Mouse (Mus musculus): ENCODE measurements around the gene Pnliprp2. TPM values are rescaled to one million over a fixed set of nuclear protein-coding genes. Genes with fewer than 3 reads are reported as not detected.

Pnliprp2 gene
- polyA plus RNA-seq, 1 experiment from 2014 or later: 2.0 TPM

DNA sequence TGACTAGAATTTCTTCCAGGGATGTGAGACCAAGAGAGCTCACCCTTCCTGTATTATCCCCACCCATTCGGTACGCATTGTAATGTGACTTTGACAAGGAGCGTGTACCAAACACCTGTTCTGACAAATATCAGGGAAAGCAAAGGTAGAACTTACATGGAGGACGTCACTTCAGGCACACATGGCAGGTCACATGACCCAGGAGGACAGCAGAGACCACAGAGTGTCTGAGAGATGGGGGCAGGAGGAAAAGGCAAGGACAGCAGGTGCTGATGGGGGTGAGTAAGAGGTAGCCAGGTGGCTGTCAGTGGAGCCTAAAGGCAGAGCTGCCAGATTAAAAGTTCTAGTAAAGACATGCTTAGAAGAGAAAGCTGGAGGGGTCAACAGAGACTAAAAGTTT is 16.8 kb upstream of the Pnliprp2 start:
- no peak overlapping the region for H3K9ac ChIP-seq (ENCODE audit: low read depth, low read length)
- H3K36me3 ChIP-seq (ENCODE audit: control insufficient read depth, insufficient read depth): no peaks in the 10 kb centered on the region
- H3K9me3 ChIP-seq (replicated peaks; ENCODE audit: control insufficient read depth, low read length): no peaks in the 10 kb centered on the region
- no peak for ATAC-seq (ENCODE audit: low read depth)
- H3K27me3 ChIP-seq (ENCODE audit: control insufficient read depth, insufficient read depth, low read depth, low read length): no peaks in the 10 kb centered on the region
- 63% methylated on average over 4 of the region's 4 CpGs for WGBS (ENCODE audit: insufficient replicate concordance)
- H3K27ac ChIP-seq (ENCODE audit: low read length): no peak overlapping the region
- H3K4me2 ChIP-seq (ENCODE audit: low read depth, low read length): no peak overlapping the region
- no peaks in the 10 kb centered on the region for H3K4me1 ChIP-seq (ENCODE audit: control insufficient read depth, low read depth, low read length)
- no peak overlapping the region for H3K4me3 ChIP-seq (ENCODE audit: low read depth, low read length)

DNA sequence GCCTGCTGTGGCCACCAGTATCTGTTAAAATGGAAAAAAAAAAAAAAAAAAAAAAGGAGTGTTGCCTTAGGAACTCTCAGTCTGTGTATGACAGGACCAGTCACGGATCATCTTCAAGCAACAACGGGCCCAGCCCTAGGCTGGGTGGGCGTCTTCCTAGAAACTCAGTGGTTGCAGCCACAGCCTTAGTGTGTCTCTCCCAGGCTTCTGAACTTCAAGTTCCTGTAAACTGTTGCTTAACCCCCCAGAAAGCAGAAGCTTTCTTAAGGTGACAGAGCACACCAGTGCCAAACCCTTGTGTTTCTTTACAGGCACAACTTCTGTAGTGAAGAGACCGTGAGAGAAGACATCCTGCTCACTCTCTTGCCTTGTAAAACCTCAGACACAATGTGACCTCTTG is 15.8 kb upstream of the Pnliprp2 start:
- ATAC-seq (ENCODE audit: low read depth): no peak
- no peak overlapping the region for H3K27ac ChIP-seq (ENCODE audit: low read length)
- WGBS (ENCODE audit: insufficient replicate concordance): 22% methylated on average over 4 of the region's 4 CpGs
- H3K4me2 ChIP-seq (ENCODE audit: low read depth, low read length): no peak overlapping the region
- H3K9ac ChIP-seq (ENCODE audit: low read depth, low read length): no peak overlapping the region
- H3K4me1 ChIP-seq (ENCODE audit: control insufficient read depth, low read depth, low read length): no peaks in the 10 kb centered on the region
- no peaks in the 10 kb centered on the region for H3K27me3 ChIP-seq (ENCODE audit: control insufficient read depth, insufficient read depth, low read depth, low read length)
- H3K9me3 ChIP-seq (replicated peaks; ENCODE audit: control insufficient read depth, low read length): no peaks in the 10 kb centered on the region
- no peak overlapping the region for H3K4me3 ChIP-seq (ENCODE audit: low read depth, low read length)
- no peaks in the 10 kb centered on the region for H3K36me3 ChIP-seq (ENCODE audit: control insufficient read depth, insufficient read depth)

DNA sequence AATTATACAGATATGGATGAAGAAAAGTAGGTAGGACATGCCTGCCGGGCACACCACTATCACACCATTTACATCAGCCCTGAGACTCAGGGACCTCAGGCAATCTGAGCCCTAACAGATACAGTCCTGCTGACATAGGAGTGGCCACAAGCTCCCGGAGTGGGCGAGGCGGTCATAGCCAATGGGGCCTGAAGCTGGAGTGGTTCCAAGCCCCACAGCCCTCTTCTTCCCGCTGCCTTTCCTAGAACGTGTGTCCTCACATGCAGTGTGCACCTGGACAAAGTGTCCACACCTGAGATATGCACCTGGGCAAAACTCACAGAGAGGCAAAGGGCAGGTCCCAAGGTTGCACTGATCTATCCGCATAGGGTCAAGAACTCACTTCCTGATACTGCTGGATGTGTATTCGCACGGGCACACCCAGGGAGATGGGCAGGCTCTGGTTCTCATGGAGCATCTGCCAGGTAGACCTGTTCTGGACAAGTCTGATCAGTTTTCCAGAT is 12.0 kb upstream of the Pnliprp2 start:
- WGBS (ENCODE audit: insufficient replicate concordance): 67% methylated on average over 9 of the region's 9 CpGs
- H3K4me3 ChIP-seq (ENCODE audit: low read depth, low read length): no peak overlapping the region
- no peak for ATAC-seq (ENCODE audit: low read depth)
- H3K27ac ChIP-seq (ENCODE audit: low read length): no peak overlapping the region
- no peaks in the 10 kb centered on the region for H3K36me3 ChIP-seq (ENCODE audit: control insufficient read depth, insufficient read depth)
- no peak overlapping the region for H3K4me2 ChIP-seq (ENCODE audit: low read depth, low read length)
- no peaks in the 10 kb centered on the region for H3K27me3 ChIP-seq (ENCODE audit: control insufficient read depth, insufficient read depth, low read depth, low read length)
- H3K9ac ChIP-seq (ENCODE audit: low read depth, low read length): no peak overlapping the region
- H3K9me3 ChIP-seq (replicated peaks; ENCODE audit: control insufficient read depth, low read length): no peaks in the 10 kb centered on the region
- no peaks in the 10 kb centered on the region for H3K4me1 ChIP-seq (ENCODE audit: control insufficient read depth, low read depth, low read length)

DNA sequence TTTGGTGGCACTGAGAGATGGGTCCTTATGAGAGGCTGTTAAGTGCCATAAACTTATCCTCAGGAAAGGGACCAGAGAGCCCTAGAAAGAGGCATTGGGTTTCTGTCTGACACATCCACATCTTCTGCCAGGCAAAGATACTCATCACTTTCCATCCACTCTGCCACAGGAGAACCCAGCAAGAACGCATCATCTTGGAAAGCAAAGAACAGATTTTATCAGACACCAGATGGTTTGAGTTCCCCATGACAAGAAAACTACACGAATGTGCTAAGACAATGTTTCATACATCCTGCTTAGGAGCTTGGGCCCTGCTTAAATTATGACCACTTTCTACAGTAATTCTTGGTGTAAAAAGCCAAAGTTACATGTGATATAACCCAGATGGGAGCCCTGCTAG is 8.7 kb upstream of the Pnliprp2 start:
- no peak overlapping the region for H3K27ac ChIP-seq (ENCODE audit: low read length)
- H3K4me2 ChIP-seq (ENCODE audit: low read depth, low read length): no peak overlapping the region
- no peak overlapping the region for H3K9ac ChIP-seq (ENCODE audit: low read depth, low read length)
- no peaks in the 10 kb centered on the region for H3K4me1 ChIP-seq (ENCODE audit: control insufficient read depth, low read depth, low read length)
- WGBS (ENCODE audit: insufficient replicate concordance): 49% methylated on average over 2 of the region's 2 CpGs
- H3K4me3 ChIP-seq (ENCODE audit: low read depth, low read length): no peak overlapping the region
- no peaks in the 10 kb centered on the region for H3K9me3 ChIP-seq (replicated peaks; ENCODE audit: control insufficient read depth, low read length)
- H3K36me3 ChIP-seq (ENCODE audit: control insufficient read depth, insufficient read depth): no peaks in the 10 kb centered on the region
- ATAC-seq (ENCODE audit: low read depth): no peak
- no peaks in the 10 kb centered on the region for H3K27me3 ChIP-seq (ENCODE audit: control insufficient read depth, insufficient read depth, low read depth, low read length)

DNA sequence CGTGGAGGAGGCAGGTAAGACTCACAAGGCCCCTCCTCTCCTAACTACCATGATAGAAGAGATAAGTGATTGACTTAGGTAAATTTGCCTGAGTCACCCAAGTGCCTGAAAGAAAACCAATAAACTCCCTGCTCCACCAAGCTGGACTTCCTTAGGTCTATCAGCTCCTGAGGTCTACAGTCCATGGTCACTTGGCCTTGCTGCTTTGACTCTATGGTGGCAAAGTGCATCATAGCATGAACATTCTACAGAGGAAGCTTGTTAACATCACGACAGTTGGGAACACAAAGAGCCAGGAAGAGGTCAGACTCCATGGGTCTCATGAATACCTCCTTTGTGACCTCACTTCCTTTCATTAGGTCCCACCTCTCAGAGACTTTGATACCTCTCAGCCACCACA is 8.0 kb upstream of the Pnliprp2 start:
- no peak for ATAC-seq (ENCODE audit: low read depth)
- H3K27me3 ChIP-seq (ENCODE audit: control insufficient read depth, insufficient read depth, low read depth, low read length): no peaks in the 10 kb centered on the region
- no peaks in the 10 kb centered on the region for H3K4me1 ChIP-seq (ENCODE audit: control insufficient read depth, low read depth, low read length)
- H3K36me3 ChIP-seq (ENCODE audit: control insufficient read depth, insufficient read depth): no peaks in the 10 kb centered on the region
- no peak overlapping the region for H3K27ac ChIP-seq (ENCODE audit: low read length)
- no peak overlapping the region for H3K9ac ChIP-seq (ENCODE audit: low read depth, low read length)
- no peak overlapping the region for H3K4me3 ChIP-seq (ENCODE audit: low read depth, low read length)
- 41% methylated on average over 2 of the region's 2 CpGs for WGBS (ENCODE audit: insufficient replicate concordance)
- H3K4me2 ChIP-seq (ENCODE audit: low read depth, low read length): no peak overlapping the region
- H3K9me3 ChIP-seq (replicated peaks; ENCODE audit: control insufficient read depth, low read length): no peaks in the 10 kb centered on the region

DNA sequence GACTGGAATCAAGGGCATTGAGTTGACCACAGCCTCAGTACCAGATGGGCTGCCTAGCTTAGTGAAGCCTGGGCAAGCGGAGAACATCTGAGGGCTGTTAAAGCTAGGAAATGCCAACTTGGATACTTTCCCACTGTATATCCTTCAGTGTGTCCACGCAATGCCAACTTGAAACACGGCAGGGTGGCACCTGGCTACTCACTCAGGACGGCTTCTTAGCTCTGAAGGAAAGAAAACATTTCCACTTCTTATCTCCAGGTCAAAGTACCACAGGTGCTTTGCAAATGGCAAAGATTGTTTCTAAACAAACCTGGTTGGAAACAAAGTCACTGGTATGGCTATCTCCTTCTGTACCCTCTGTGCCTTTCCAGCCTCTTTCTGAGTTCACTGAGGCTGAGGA is 648 bp upstream of the Pnliprp2 start:
- no peak for ATAC-seq (ENCODE audit: low read depth)
- Histone ChIP-seq H3K4me1 (ENCODE audit: control insufficient read depth, low read depth, low read length) (no peaks in the 10 kb centered on the region), H3K4me2 (ENCODE audit: low read depth, low read length) (no peak overlapping the region), H3K9ac (ENCODE audit: low read depth, low read length) (no peak overlapping the region), H3K27ac (ENCODE audit: low read length) (no peak overlapping the region), H3K36me3 (ENCODE audit: control insufficient read depth, insufficient read depth) (no peaks in the 10 kb centered on the region), H3K27me3 (ENCODE audit: control insufficient read depth, insufficient read depth, low read depth, low read length) (no peaks in the 10 kb centered on the region), H3K4me3 (ENCODE audit: low read depth, low read length) (no peak overlapping the region), H3K9me3 (replicated peaks; ENCODE audit: control insufficient read depth, low read length) (no peaks in the 10 kb centered on the region)
- 65% methylated on average over 4 of the region's 4 CpGs for WGBS (ENCODE audit: insufficient replicate concordance)

DNA sequence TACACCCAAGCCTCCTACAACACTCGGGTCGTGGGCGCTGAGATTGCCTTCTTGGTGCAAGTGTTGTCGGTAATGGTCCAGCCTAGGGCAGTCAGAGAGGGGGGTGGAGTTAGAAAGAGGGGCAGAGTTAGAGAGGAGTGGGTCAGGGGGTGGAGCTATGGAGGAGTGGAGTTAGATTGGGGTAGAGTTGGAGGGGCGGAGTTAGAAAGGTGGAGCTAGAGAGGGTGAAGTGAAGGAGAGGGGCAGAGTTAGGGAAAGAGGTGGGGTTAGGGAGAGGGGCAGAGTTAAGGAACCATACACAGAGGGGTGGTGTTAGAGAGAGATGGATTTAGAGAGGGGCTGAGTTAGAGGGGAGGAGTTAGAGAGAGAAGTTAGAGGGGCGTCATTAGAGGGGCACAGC is 2.8 kb downstream of the Pnliprp2 start:
- Histone ChIP-seq H3K4me1 (ENCODE audit: control insufficient read depth, low read depth, low read length) (no peaks in the 10 kb centered on the region), H3K36me3 (ENCODE audit: control insufficient read depth, insufficient read depth) (no peaks in the 10 kb centered on the region), H3K4me2 (ENCODE audit: low read depth, low read length) (no peak overlapping the region), H3K4me3 (ENCODE audit: low read depth, low read length) (no peak overlapping the region), H3K9ac (ENCODE audit: low read depth, low read length) (no peak overlapping the region), H3K9me3 (replicated peaks; ENCODE audit: control insufficient read depth, low read length) (no peaks in the 10 kb centered on the region), H3K27me3 (ENCODE audit: control insufficient read depth, insufficient read depth, low read depth, low read length) (no peaks in the 10 kb centered on the region), H3K27ac (ENCODE audit: low read length) (no peak overlapping the region)
- ATAC-seq (ENCODE audit: low read depth): no peak
- WGBS (ENCODE audit: insufficient replicate concordance): 15% methylated on average over 6 of the region's 6 CpGs

DNA sequence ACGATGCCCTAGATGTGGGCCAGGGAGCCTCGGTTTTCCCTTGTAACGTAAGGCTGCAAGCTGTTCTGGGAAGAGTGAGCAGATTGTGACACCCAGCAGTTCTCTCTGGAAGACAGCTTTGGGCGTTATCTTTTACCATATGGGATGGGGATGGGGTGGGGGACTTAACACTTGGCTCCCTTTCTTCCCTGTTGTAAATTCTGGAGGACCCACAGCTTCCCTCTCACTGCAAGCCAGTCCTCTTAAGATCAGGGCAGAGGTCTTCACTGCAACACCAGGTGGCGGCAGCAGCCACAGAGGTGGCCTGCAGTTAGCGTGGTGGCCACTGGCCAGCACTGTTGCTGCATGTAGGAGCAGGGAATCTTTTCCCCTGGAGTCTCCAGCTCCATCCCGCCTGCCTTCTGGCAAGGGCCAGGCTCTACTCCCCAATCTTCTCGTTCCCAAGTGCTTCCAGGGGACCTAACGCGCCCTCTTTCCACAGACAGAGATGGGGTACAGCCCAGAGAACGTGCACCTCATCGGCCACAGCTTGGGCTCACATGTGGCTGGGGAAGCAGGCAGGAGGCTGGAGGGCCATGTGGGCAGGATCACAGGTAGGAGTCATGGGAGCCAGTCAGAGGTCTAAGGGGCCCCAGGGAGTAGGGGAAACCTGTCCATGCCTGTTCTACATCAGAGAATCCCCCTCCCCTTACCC is 3.5 kb downstream of the Pnliprp2 start:
- Histone ChIP-seq H3K4me3 (ENCODE audit: low read depth, low read length) (no peak overlapping the region), H3K27ac (ENCODE audit: low read length) (no peak overlapping the region), H3K4me2 (ENCODE audit: low read depth, low read length) (no peak overlapping the region), H3K9me3 (replicated peaks; ENCODE audit: control insufficient read depth, low read length) (no peaks in the 10 kb centered on the region), H3K27me3 (ENCODE audit: control insufficient read depth, insufficient read depth, low read depth, low read length) (no peaks in the 10 kb centered on the region), H3K4me1 (ENCODE audit: control insufficient read depth, low read depth, low read length) (no peaks in the 10 kb centered on the region), H3K36me3 (ENCODE audit: control insufficient read depth, insufficient read depth) (no peaks in the 10 kb centered on the region), H3K9ac (ENCODE audit: low read depth, low read length) (no peak overlapping the region)
- ATAC-seq (ENCODE audit: low read depth): no peak
- 6% methylated on average over 12 of the region's 12 CpGs for WGBS (ENCODE audit: insufficient replicate concordance)

DNA sequence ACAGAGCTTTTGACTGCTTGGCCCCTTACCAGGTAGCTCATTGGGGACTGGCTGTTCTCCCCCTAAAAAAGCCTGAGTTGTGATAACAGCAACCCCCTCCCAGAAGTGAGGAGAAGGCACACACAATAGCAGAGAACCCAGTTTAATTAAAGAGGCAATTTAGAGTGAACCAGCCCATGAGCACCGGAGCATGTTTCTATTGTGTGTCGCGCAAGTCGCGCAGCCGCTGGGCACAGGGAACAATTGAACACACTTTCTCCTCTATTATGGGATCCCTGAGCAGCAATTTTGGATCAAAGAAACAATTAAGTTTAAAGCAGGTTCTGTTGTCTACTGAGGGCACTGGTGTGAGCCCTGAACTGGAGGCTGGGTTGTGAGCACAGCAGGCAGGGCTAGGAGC is 7.8 kb downstream of the Pnliprp2 start:
- H3K36me3 ChIP-seq (ENCODE audit: control insufficient read depth, insufficient read depth): no peaks in the 10 kb centered on the region
- no peak for ATAC-seq (ENCODE audit: low read depth)
- no peaks in the 10 kb centered on the region for H3K4me1 ChIP-seq (ENCODE audit: control insufficient read depth, low read depth, low read length)
- H3K4me3 ChIP-seq (ENCODE audit: low read depth, low read length): no peak overlapping the region
- no peak overlapping the region for H3K27ac ChIP-seq (ENCODE audit: low read length)
- no peaks in the 10 kb centered on the region for H3K9me3 ChIP-seq (replicated peaks; ENCODE audit: control insufficient read depth, low read length)
- H3K4me2 ChIP-seq (ENCODE audit: low read depth, low read length): no peak overlapping the region
- H3K27me3 ChIP-seq (ENCODE audit: control insufficient read depth, insufficient read depth, low read depth, low read length): no peaks in the 10 kb centered on the region
- H3K9ac ChIP-seq (ENCODE audit: low read depth, low read length): no peak overlapping the region
- WGBS (ENCODE audit: insufficient replicate concordance): 88% methylated on average over 6 of the region's 6 CpGs
